Mouse (Mus musculus) CH12.LX (cell line): ENCODE measurements around the gene Alg12. TPM values are rescaled to one million over a fixed set of nuclear protein-coding genes. Genes with fewer than 3 reads are reported as not detected.

Experiments used
- DNase-seq: peaks from one replicate; pipeline ENCODE4 v3.0.0-alpha.2; 2013; ENCODE audit errors: extremely low read depth
- H3K27ac ChIP-seq: 2 replicates; pipeline ENCODE4 v1.5.1; 2012; ENCODE audit warnings: low read depth, mild to moderate bottlenecking, control low read depth, moderate library complexity; ENCODE audit not compliant: insufficient read depth
- H3K27me3 ChIP-seq: replicated peaks from 2 replicates; pipeline ENCODE3; 2012; ENCODE audit warnings: inconsistent platforms
- H3K36me3 ChIP-seq, 2 experiments: replicated peaks in 1 of 2; 2 replicates each; pipeline versions ENCODE3 to v1.6.1; 2012; ENCODE audit warnings: inconsistent platforms in 1 of 2, low read length in 1 of 2, mild to moderate bottlenecking in 1 of 2, mixed read lengths in 1 of 2, moderate library complexity in 1 of 2; ENCODE audit not compliant: control insufficient read depth in 1 of 2, insufficient read depth in 1 of 2
- H3K4me1 ChIP-seq, 2 experiments: 2 replicates each; pipeline ENCODE4 v1.6.1; 2012; ENCODE audit warnings: inconsistent platforms in 1 of 2, moderate library complexity in 1 of 2; ENCODE audit not compliant: insufficient read depth in 2 of 2, control insufficient read depth in 1 of 2
- H3K4me2 ChIP-seq: 2 replicates; pipeline ENCODE4 v1.6.1; 2012; ENCODE audit warnings: low read depth, mild to moderate bottlenecking, control low read depth; ENCODE audit not compliant: poor library complexity, insufficient read depth, severe bottlenecking
- H3K4me3 ChIP-seq, 3 experiments: fragments of 150-350 bp in 1 of 3; sonication (generic) in 1 of 3; replicated peaks in 1 of 3; 2 replicates each; pipeline versions ENCODE3 to v1.5.1; 2011 to 2012; ENCODE audit warnings: low read depth in 2 of 3, low read length in 2 of 3, mild to moderate bottlenecking in 2 of 3, moderate library complexity in 2 of 3, control low read depth in 1 of 3, improper control_type of control experiment in 1 of 3, inconsistent platforms in 1 of 3, mixed read lengths in 1 of 3; ENCODE audit not compliant: poor library complexity in 1 of 3
- H3K79me2 ChIP-seq: replicated peaks from 2 replicates; pipeline ENCODE4 v1.6.1; 2012; ENCODE audit warnings: mild to moderate bottlenecking, moderate library complexity; ENCODE audit not compliant: control insufficient read depth, poor library complexity, insufficient read depth, severe bottlenecking; ENCODE audit errors: extremely low read depth
- H3K9ac ChIP-seq: 2 replicates; pipeline ENCODE4 v1.6.1; 2012; ENCODE audit warnings: low read depth, mild to moderate bottlenecking, control low read depth, moderate library complexity; ENCODE audit not compliant: insufficient read depth
- H3K9me3 ChIP-seq: replicated peaks from 2 replicates; pipeline ENCODE3; 2012; ENCODE audit warnings: low read length, inconsistent platforms, mixed read lengths
- BHLHE40 ChIP-seq: IDR thresholded peaks from 2 replicates; pipeline ENCODE4 v1.6.1; 2011; ENCODE audit warnings: mild to moderate bottlenecking, low read depth, low read length, improper control_type of control experiment
- CHD1 ChIP-seq: IDR thresholded peaks from 2 replicates; pipeline ENCODE4 v1.6.1; 2012; ENCODE audit warnings: low read depth, low read length, improper control_type of control experiment, inconsistent platforms
- CHD2 ChIP-seq: IDR thresholded peaks from 2 replicates; pipeline ENCODE4 v1.6.1; 2011; ENCODE audit warnings: low read length, improper control_type of control experiment
- E2F4 ChIP-seq: IDR thresholded peaks from 2 replicates; pipeline ENCODE4 v1.6.1; 2011; ENCODE audit warnings: low read depth, low read length, improper control_type of control experiment; ENCODE audit not compliant: insufficient replicate concordance
- ETS1 ChIP-seq: conservative IDR thresholded peaks from 2 replicates; pipeline ENCODE4 v1.6.1; 2012; ENCODE audit warnings: low read depth, mild to moderate bottlenecking, inconsistent platforms, low read length, improper control_type of control experiment, moderate library complexity
- IRF4 ChIP-seq: IDR thresholded peaks from 2 replicates; pipeline ENCODE4 v1.6.1; 2014; ENCODE audit warnings: low read depth, mild to moderate bottlenecking, inconsistent platforms, low read length, improper control_type of control experiment
- JUN ChIP-seq: IDR thresholded peaks from 2 replicates; pipeline ENCODE4 v1.6.1; 2011; ENCODE audit warnings: low read depth, mild to moderate bottlenecking, low read length, improper control_type of control experiment, moderate library complexity; ENCODE audit not compliant: insufficient read depth
- JUND ChIP-seq: conservative IDR thresholded peaks from 2 replicates; pipeline ENCODE4 v1.6.1; 2011; ENCODE audit warnings: low read depth, low read length, improper control_type of control experiment
- KAT2A ChIP-seq: IDR thresholded peaks from 2 replicates; pipeline ENCODE4 v1.6.1; 2012; ENCODE audit warnings: low read length, improper control_type of control experiment, inconsistent platforms; ENCODE audit not compliant: insufficient replicate concordance
- MEF2A ChIP-seq: IDR thresholded peaks from 2 replicates; pipeline ENCODE4 v1.6.1; 2014; ENCODE audit warnings: low read depth, mild to moderate bottlenecking, inconsistent platforms, low read length, improper control_type of control experiment, borderline replicate concordance
- MYC ChIP-seq: IDR thresholded peaks from 2 replicates; pipeline ENCODE4 v1.6.1; 2011; ENCODE audit warnings: low read depth, mild to moderate bottlenecking, improper control_type of control experiment, low read length
- NELFE ChIP-seq: IDR thresholded peaks from 2 replicates; pipeline ENCODE4 v1.6.1; 2011; ENCODE audit warnings: low read depth, low read length, improper control_type of control experiment
- NRF1 ChIP-seq: IDR thresholded peaks from 2 replicates; pipeline ENCODE4 v1.6.1; 2014; ENCODE audit warnings: low read depth, mild to moderate bottlenecking, inconsistent platforms, low read length, improper control_type of control experiment, moderate library complexity
- PAX5 ChIP-seq: IDR thresholded peaks from 2 replicates; pipeline ENCODE4 v1.6.1; 2012; ENCODE audit warnings: low read length, inconsistent platforms, mixed read lengths
- POLR2A ChIP-seq: IDR thresholded peaks from 2 replicates; pipeline ENCODE4 v1.6.1; 2011; ENCODE audit warnings: low read depth, mild to moderate bottlenecking, improper control_type of control experiment, low read length
- POLR2AphosphoS2 ChIP-seq: IDR thresholded peaks from 2 replicates; pipeline ENCODE4 v1.6.1; 2011; ENCODE audit warnings: low read depth, low read length, improper control_type of control experiment
- RCOR1 ChIP-seq: conservative IDR thresholded peaks from 2 replicates; pipeline ENCODE4 v1.6.1; 2012; ENCODE audit warnings: low read depth, mild to moderate bottlenecking, inconsistent platforms, low read length, improper control_type of control experiment
- SIN3A ChIP-seq: IDR thresholded peaks from 2 replicates; pipeline ENCODE4 v1.6.1; 2012; ENCODE audit warnings: low read length, improper control_type of control experiment, inconsistent platforms
- SMC3 ChIP-seq: IDR thresholded peaks from 2 replicates; pipeline ENCODE4 v1.6.1; 2011; ENCODE audit warnings: low read depth, low read length, improper control_type of control experiment
- TBP ChIP-seq: conservative IDR thresholded peaks from 2 replicates; pipeline ENCODE4 v1.6.1; 2011; ENCODE audit warnings: low read depth, low read length, improper control_type of control experiment
- TCF12 ChIP-seq: IDR thresholded peaks from 2 replicates; pipeline ENCODE4 v1.6.1; 2014; ENCODE audit warnings: low read depth, mild to moderate bottlenecking, inconsistent platforms, low read length, improper control_type of control experiment
- UBTF ChIP-seq: IDR thresholded peaks from 2 replicates; pipeline ENCODE4 v1.6.1; 2012; ENCODE audit warnings: low read depth, mild to moderate bottlenecking, inconsistent platforms, low read length, improper control_type of control experiment, moderate library complexity
- USF1 ChIP-seq: IDR thresholded peaks from 2 replicates; pipeline ENCODE4 v1.6.1; 2014; ENCODE audit warnings: low read depth, mild to moderate bottlenecking, inconsistent platforms, low read length, improper control_type of control experiment
- ZKSCAN1 ChIP-seq: IDR thresholded peaks from 2 replicates; pipeline ENCODE4 v1.6.1; 2012; ENCODE audit warnings: low read depth, inconsistent platforms, low read length, improper control_type of control experiment, borderline replicate concordance
- ZMIZ1 ChIP-seq: IDR thresholded peaks from 2 replicates; pipeline ENCODE4 v1.6.1; 2012; ENCODE audit warnings: low read depth, mild to moderate bottlenecking, inconsistent platforms, low read length, improper control_type of control experiment
- ZNF384 ChIP-seq: IDR thresholded peaks from 2 replicates; pipeline ENCODE4 v1.6.1; 2012; ENCODE audit warnings: low read depth, low read length, improper control_type of control experiment, inconsistent platforms
- dilution Hi-C: fragments of 300-500 bp; cut with MboI; formaldehyde crosslinking; loops from 2 replicates; pipeline ENCODE4 v1.14.3; 2020; ENCODE audit warnings: low sequenced_read_pairs; ENCODE audit not compliant: extremely low pct_unique_long_range_greater_than_20kb, extremely low pct_ligation_motif_present
- in situ Hi-C: fragments of 300-500 bp; cut with MboI; formaldehyde crosslinking; loops from 3 replicates; pipeline ENCODE4 v1.14.3; 2019; ENCODE audit warnings: low sequenced_read_pairs, low pct_ligation_motif_present, low pct_unique_long_range_greater_than_20kb, mixed read lengths
- polyA plus RNA-seq: library from polyadenylated mRNA; unstranded; fragments of >175 nt; gene quantifications from 2 replicates; pipeline ENCODE4 v1.2.1, GENCODE M21; 2012; ENCODE audit warnings: low read depth; ENCODE audit not compliant: insufficient read length
- total RNA-seq, 2 experiments: library from RNA; depleted of rRNA; stranded (reverse); fragments of 300-350 nt in 1 of 2; fragments of >200 nt in 1 of 2; gene quantifications; 2 replicates each; pipeline ENCODE4 v1.2.3; 2012 to 2014

Gene Alg12
- total and polyA plus RNA-seq, 3 experiments = 8.1 to 10.3 (median 8.5) TPM

DNA sequence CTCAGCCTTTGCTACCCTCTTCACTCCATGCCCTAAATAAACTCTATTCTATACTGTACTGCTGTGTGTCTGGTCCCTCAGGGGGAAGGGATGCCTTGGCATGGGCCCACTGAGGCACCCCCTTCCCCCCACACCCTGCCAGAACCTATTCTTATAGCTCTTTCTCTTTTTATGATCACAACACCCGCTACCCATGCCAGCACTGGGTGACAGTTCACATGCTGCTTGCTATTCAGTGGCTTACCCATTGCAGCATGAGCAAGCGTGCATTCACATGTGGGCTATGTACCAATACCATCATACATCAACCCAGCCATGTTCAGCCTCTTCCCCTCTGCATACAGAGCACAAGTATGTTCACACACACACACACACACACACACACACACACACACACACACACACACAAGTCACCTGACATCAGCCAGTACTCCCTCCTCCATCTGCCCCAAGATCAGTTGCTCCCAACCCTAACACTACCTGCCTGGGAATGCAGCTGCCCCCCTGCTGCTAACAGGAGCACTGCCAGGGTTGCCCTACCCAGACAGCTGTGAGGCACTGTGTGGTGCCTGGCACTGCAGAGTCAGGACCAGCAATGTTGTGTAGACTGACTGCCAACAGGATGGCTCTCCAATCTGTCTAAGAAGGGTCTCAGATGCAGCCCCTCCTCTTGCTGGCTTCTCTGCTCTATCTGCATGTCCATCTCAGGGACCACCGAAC, 22.6 kb upstream of the Alg12 start:
- no peaks in the 10 kb centered on the region for H3K79me2 ChIP-seq
- in situ Hi-C loops = no loop called here
- dilution Hi-C loops = no loop called here

GRCm38 (mm10) chr15:88841160-88841559, 22.0 kb upstream of the Alg12 start:
- H3K36me3 ChIP-seq = no peaks in the 10 kb centered on the region
- dilution Hi-C loops = no loop called here
- peaks cover 10 to 23% of the 10 kb centered on the region in 2 experiments for H3K4me1 ChIP-seq
- in situ Hi-C loops = no loop called here
- H3K27me3 ChIP-seq = peaks cover 71% of the 10 kb centered on the region
- peaks cover 9% of the 10 kb centered on the region for H3K9me3 ChIP-seq
- no peaks in the 10 kb centered on the region for H3K79me2 ChIP-seq
- no peak overlapping the region for H3K9ac ChIP-seq
- H3K4me3 ChIP-seq = no peak overlapping the region
- no peak overlapping the region for H3K27ac ChIP-seq
- no peak overlapping the region for H3K4me2 ChIP-seq
- DNase-seq = no peak
- TF ChIP-seq ZNF384 (no peak), MEF2A (no peak), ZMIZ1 (no peak), SMC3 (no peak), POLR2AphosphoS2 (no peak), JUND (no peak), TBP (no peak), IRF4 (no peak), CHD2 (no peak), SIN3A (no peak), TCF12 (no peak), NRF1 (no peak), JUN (no peak), ZKSCAN1 (no peak), E2F4 (no peak)
- TF ChIP-seq, all 38 proteins: peak for 0

More for the DNA sequence above, 22.6 kb upstream of the Alg12 start:
- Histone ChIP-seq H3K4me3 (no peak overlapping the region), H3K36me3 (no peaks in the 10 kb centered on the region), H3K27ac (no peak overlapping the region), H3K9me3 (peaks cover 9% of the 10 kb centered on the region), H3K27me3 (peaks cover 68% of the 10 kb centered on the region), H3K4me2 (no peak overlapping the region), H3K9ac (no peak overlapping the region), H3K4me1 (peaks cover 6 to 19% of the 10 kb centered on the region in 2 experiments)
- DNase-seq = no peak
- TF ChIP-seq MEF2A = no peak
- no peak for TF ChIP-seq TCF12
- no peak for TF ChIP-seq MYC
- no peak for TF ChIP-seq NELFE
- no peak for TF ChIP-seq JUN
- TF ChIP-seq CHD1 = no peak
- TF ChIP-seq JUND = no peak
- no peak for TF ChIP-seq USF1
- no peak for TF ChIP-seq TBP
- no peak for TF ChIP-seq ETS1
- no peak for TF ChIP-seq POLR2A
- TF ChIP-seq UBTF = no peak
- TF ChIP-seq E2F4 = no peak
- no peak for TF ChIP-seq BHLHE40
- no peak for TF ChIP-seq KAT2A
- TF ChIP-seq PAX5 = no peak
- no peak for TF ChIP-seq RCOR1
